Comparison of ENCODE assay signal across 8 mouse cellular contexts in the genomic region with DNA sequence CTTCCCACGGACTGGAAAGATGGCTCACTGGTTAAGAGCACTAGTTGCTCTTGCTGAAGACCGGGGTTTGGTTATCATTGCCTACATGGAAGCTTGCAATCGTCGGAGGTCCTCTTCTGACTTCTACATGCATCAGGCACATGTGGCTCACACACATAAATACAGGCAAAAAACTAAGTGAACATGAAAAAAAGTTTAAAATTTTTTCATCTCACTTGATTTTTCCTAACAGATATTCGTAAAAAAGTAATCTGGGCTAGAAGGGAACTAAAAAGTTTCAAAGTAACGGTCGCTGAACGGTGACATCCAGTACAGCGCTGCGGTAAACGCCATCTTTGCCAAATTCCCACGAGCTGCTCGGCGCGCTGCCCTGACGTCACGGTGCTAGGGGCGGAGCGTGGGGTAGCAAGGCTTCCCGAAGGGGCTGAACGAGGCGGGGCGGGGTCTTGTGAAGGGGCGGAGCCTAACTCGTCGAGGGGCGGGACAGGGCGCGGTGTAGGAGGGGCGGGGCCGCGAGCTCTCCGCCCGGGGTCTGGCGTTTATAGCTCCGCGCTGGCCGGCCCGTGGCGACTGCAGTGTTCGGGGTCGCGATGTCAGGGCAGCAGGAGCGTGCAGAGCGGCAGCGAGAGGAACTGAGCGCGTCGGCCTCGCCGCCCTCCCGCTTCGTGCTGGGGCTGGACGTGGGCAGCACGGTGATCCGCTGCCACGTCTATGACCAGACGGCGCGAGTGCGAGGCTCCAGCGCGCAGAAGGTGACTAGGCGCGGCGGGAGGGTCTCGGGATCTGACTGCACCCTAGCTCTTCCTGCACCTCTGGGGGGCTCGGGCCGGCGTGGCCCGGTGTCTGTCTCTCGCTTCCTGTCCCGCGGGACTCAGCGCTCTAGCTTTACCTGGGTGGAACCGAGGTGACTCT. TPM values are rescaled to one million over a fixed set of nuclear protein-coding genes. Genes with fewer than 3 reads are reported as not detected.
A peak's percentile ranks its signal among the peaks of the same experiment; 100 is the strongest.
DNase-seq lines count a peak whose midpoint lies in the region; ATAC-seq and TF ChIP-seq lines count a peak whose summit lies in the region.

Gk5 (plus strand) TSS at position 502 of the 912 bp plus-strand sequence.

- peak; percentile 100 for DNase-seq in B cell, adult 2 months
- peak; percentile 97 for DNase-seq in brain, adult 2 months (ENCODE audit: low read depth, low spot score)
- DNase-seq in liver, adult 2 months (ENCODE audit: extremely low read depth, low read depth, low spot score) = peak; percentile 35
- peak; percentile 98 for DNase-seq in splenic B cell, adult 2 months (ENCODE audit: low read depth, low spot score)

- no peaks in the 10 kb centered on the region for H3K4me1 ChIP-seq in heart, embryonic 11.5 days (ENCODE audit: control insufficient read depth, insufficient read depth, low read length)
- H3K4me1 ChIP-seq in kidney, embryonic 16.5 days (ENCODE audit: insufficient read depth, low read length) = 0 out of 2 replicates have a peak, but pooled peaks cover 9% of the 10 kb centered on the region
- H3K4me1 ChIP-seq in liver, adult 2 months (ENCODE audit: control insufficient read depth, insufficient read depth, low read length) = no peaks in the 10 kb centered on the region

- under 1% methylated on average over 73 of the region's 76 CpGs for WGBS in heart, embryonic 11.5 days (ENCODE audit: insufficient replicate concordance)
- WGBS in kidney, embryonic 16.5 days = under 1% methylated on average over 76 of the region's 76 CpGs
- 3% methylated on average over 73 of the region's 76 CpGs for WGBS in liver, adult 2 months

- peak within 1 kb of the TSS; percentile 81 for H3K4me2 ChIP-seq in heart, embryonic 11.5 days
- H3K4me2 ChIP-seq in kidney, embryonic 16.5 days (replicated peaks; ENCODE audit: low read depth, low read length) = peak within 1 kb of the TSS; percentile 89
- H3K4me2 ChIP-seq in myocyte (ENCODE audit: low read depth) = peak within 1 kb of the TSS; percentile 76

- H3K36me3 ChIP-seq in heart, embryonic 11.5 days (ENCODE audit: control insufficient read depth, insufficient read depth, low read length) = no peaks in the 10 kb centered on the region
- no peaks in the 10 kb centered on the region for H3K36me3 ChIP-seq in kidney, embryonic 16.5 days (ENCODE audit: insufficient read depth, low read length)
- no peaks in the 10 kb centered on the region for H3K36me3 ChIP-seq in liver, adult 2 months (ENCODE audit: control insufficient read depth, insufficient read depth, low read length)
- H3K36me3 ChIP-seq in myocyte (ENCODE audit: control insufficient read depth, insufficient read depth) = no peaks in the 10 kb centered on the region
- H3K36me3 ChIP-seq in splenic B cell, adult 2 months (ENCODE audit: control insufficient read depth, insufficient read depth, low read length, poor library complexity, severe bottlenecking) = no peaks in the 10 kb centered on the region

- ATAC-seq in erythroblast, adult 5-6 weeks (replicated peaks; ENCODE audit: low FRiP score, poor library complexity, severe bottlenecking) = peak; percentile 96
- peak; percentile 98 for ATAC-seq in heart, embryonic 11.5 days (replicated peaks; ENCODE audit: insufficient number of reproducible peaks, low FRiP score, low TSS enrichment)
- ATAC-seq in kidney, embryonic 16.5 days (ENCODE audit: low FRiP score, low TSS enrichment) = peak; percentile 98

- H3K79me2 ChIP-seq in liver, adult 2 months (ENCODE audit: control insufficient read depth, insufficient read depth, low read length) = no peaks in the 10 kb centered on the region
- H3K79me2 ChIP-seq in myocyte (ENCODE audit: control insufficient read depth, insufficient read depth) = no peaks in the 10 kb centered on the region

- H3K27ac ChIP-seq in heart, embryonic 11.5 days (ENCODE audit: low read depth, low read length) = peak within 1 kb of the TSS; percentile 32
- H3K27ac ChIP-seq in kidney, embryonic 16.5 days (ENCODE audit: low read length) = no peak within 1 kb of the TSS
- no peak within 1 kb of the TSS for H3K27ac ChIP-seq in liver, adult 2 months (replicated peaks; ENCODE audit: insufficient read depth, low read depth, low read length)

- TF ChIP-seq POLR2A in liver, adult 2 months (IDR thresholded peaks at IDR 0.05; ENCODE audit: extremely low read depth, insufficient read depth, low read length) = peak; percentile 31; the same call in 1 of the 2 replicates
- TF ChIP-seq POLR2A in myocyte (IDR thresholded peaks at IDR 0.05; ENCODE audit: insufficient read length, low read depth) = peak; percentile 97

- peak within 1 kb of the TSS; percentile 79 for H3K9ac ChIP-seq in heart, embryonic 11.5 days (ENCODE audit: low read depth, low read length)
- H3K9ac ChIP-seq in kidney, embryonic 16.5 days (replicated peaks; ENCODE audit: low read length) = peak within 1 kb of the TSS; percentile 80
- peak within 1 kb of the TSS; percentile 72 for H3K9ac ChIP-seq in liver, adult 2 months (ENCODE audit: low read depth, low read length)

- H3K4me3 ChIP-seq in heart, embryonic 11.5 days (ENCODE audit: low read depth, low read length) = peak within 1 kb of the TSS; percentile 68
- H3K4me3 ChIP-seq in kidney, embryonic 16.5 days (ENCODE audit: low read length) = peak within 1 kb of the TSS; percentile 74
- peak within 1 kb of the TSS; percentile 70 for H3K4me3 ChIP-seq in liver, adult 2 months (ENCODE audit: insufficient read depth, low read depth, low read length)
- peak within 1 kb of the TSS; percentile 40 for H3K4me3 ChIP-seq in myocyte

- no peaks in the 10 kb centered on the region for H3K27me3 ChIP-seq in heart, embryonic 11.5 days (ENCODE audit: control insufficient read depth, insufficient read depth, low read length)
- H3K27me3 ChIP-seq in kidney, embryonic 16.5 days (ENCODE audit: insufficient read depth, low read length) = no peaks in the 10 kb centered on the region
- H3K27me3 ChIP-seq in liver, adult 2 months (ENCODE audit: control insufficient read depth, insufficient read depth, low read length) = peaks cover 9% of the 10 kb centered on the region
- H3K27me3 ChIP-seq in myocyte (ENCODE audit: control insufficient read depth, insufficient read depth, insufficient read length) = no peaks in the 10 kb centered on the region
- H3K27me3 ChIP-seq in splenic B cell, adult 2 months (ENCODE audit: control insufficient read depth, insufficient read depth, low read length, poor library complexity, severe bottlenecking) = no peaks in the 10 kb centered on the region

- no peaks in the 10 kb centered on the region for H3K9me3 ChIP-seq in heart, embryonic 11.5 days (replicated peaks; ENCODE audit: control insufficient read depth, low read length)
- H3K9me3 ChIP-seq in kidney, embryonic 16.5 days (ENCODE audit: low read length) = no peaks in the 10 kb centered on the region

- TF ChIP-seq CTCF in liver, adult 2 months (IDR thresholded peaks at IDR 0.05; ENCODE audit: low read depth, low read length) = no peak

- peak within 1 kb of the TSS; percentile 73 for H3ac ChIP-seq in myocyte (ENCODE audit: control insufficient read depth, insufficient read length)

TF ChIP-seq in myocyte, 11 proteins besides CTCF, POLR2A, EP300 and RAD21:
- TF ChIP-seq CEBPB (IDR thresholded peaks at IDR 0.05; ENCODE audit: insufficient read depth, poor library complexity, severe bottlenecking) (no peak), MAX (IDR thresholded peaks at IDR 0.05; ENCODE audit: low read depth) (no peak), MYOD1 (IDR thresholded peaks at IDR 0.05; ENCODE audit: control insufficient read depth in 1 of 3, insufficient read length in 2 of 3, low read depth in 2 of 3) (peak in 1 of 3 experiments; percentile 16), TCF3 (IDR thresholded peaks at IDR 0.05; ENCODE audit: insufficient read length, low read depth) (no peak), SRF (IDR thresholded peaks at IDR 0.05; ENCODE audit: control insufficient read depth, insufficient read length, low read depth) (peak; percentile 64), USF1 (IDR thresholded peaks at IDR 0.05; ENCODE audit: low read depth) (peak; percentile 2), POLR2AphosphoS2 (IDR thresholded peaks at IDR 0.05; ENCODE audit: insufficient read length, low read depth) (peak; percentile 91)

RNA-seq across cellular contexts. Expression of gene Gk5, which starts in this region (rescaled TPM):
- 0.42 and 3.1 TPM in 2 replicates for total RNA-seq in erythroblast, adult 5-6 weeks (2015; ENCODE audit: low replicate concordance)
- 0.84 and 2.4 TPM in 2 replicates for total RNA-seq in erythroblast, adult 5-6 weeks (2017; ENCODE audit: low replicate concordance)
- polyA plus RNA-seq in heart, embryonic 11.5 days (2014; fragmentation: Nextera tagmentation; extraction: Ambion mirVana) = 4.7 and 5.3 TPM in 2 replicates
- polyA plus RNA-seq in kidney, embryonic 16.5 days (2015; fragmentation: Nextera tagmentation; extraction: Ambion mirVana) = 5.6 and 5.9 TPM in 2 replicates
- 0.37 and 0.40 TPM in 2 replicates for total RNA-seq in liver, adult 2 months (2014; rRNA removed)
- polyA plus RNA-seq in liver, adult 2 months (2012; rRNA removed) = 0.04 and 0.06 TPM in 2 replicates
- polyA plus RNA-seq in myocyte (2012; fragmentation: generic; extraction: Trizol) = 0.82 TPM

Comparison
In these comparisons a context has a peak if more than half of its experiments do, and no peak if none do; other contexts are left out.
1. Peak in DNase-seq, H3K4me3 ChIP-seq and H3K9ac ChIP-seq in liver, adult 2 months; RNA of the gene not detected or under 1 TPM.
2. DNase-seq: peak in every context shown above with its lines; median percentile 100 in B cell, adult 2 months; 98 in splenic B cell, adult 2 months; 97 in brain, adult 2 months; 35 in liver, adult 2 months.